Mouse (Mus musculus) bone marrow macrophage, adult 2 months (primary cell): ENCODE measurements around the gene Cdc26.

Experiments used
- CTCF ChIP-seq: IDR thresholded peaks from 2 replicates; pipeline ENCODE4 v1.5.1; 2012; ENCODE audit warnings: low read depth, mild to moderate bottlenecking, low read length, moderate library complexity
- POLR2A ChIP-seq: IDR thresholded peaks from 2 replicates; pipeline ENCODE4 v1.6.1; 2012; ENCODE audit warnings: mild to moderate bottlenecking, low read depth, low read length, borderline replicate concordance

- no peak for TF ChIP-seq CTCF
- no peak for TF ChIP-seq POLR2A
These were observed 59.1 kb downstream of the Cdc26 start for GRCm38 (mm10) chr4:62349371-62349770.
